Mouse (Mus musculus) E14TG2a.4 (cell line): ENCODE measurements around the gene Vmp1.

ENCODE experiments used
- CTCF ChIP-seq: conservative IDR thresholded peaks from 2 replicates; pipeline ENCODE4 v1.5.1; 2014; ENCODE audit warnings: low read length
- NANOG ChIP-seq: IDR thresholded peaks from 2 replicates; pipeline ENCODE4 v1.6.1; 2014; ENCODE audit warnings: borderline replicate concordance, low read length, mixed read lengths
- POU5F1 ChIP-seq: IDR thresholded peaks from 2 replicates; pipeline ENCODE4 v1.6.1; 2014; ENCODE audit warnings: low read length, borderline replicate concordance

GRCm38 (mm10) chr11:86683395-86684125 is at the start of gene Vmp1, which contains the start of gene Ptrh2:
- TF ChIP-seq CTCF = no peak
- no peak for TF ChIP-seq POU5F1
- TF ChIP-seq NANOG = no peak
